Mouse (Mus musculus): Measurements from ENCODE around the gene Rex2. TPM values are rescaled to one million over a fixed set of nuclear protein-coding genes. Genes with fewer than 3 reads are reported as not detected.
"Not testable (repeated sequence)": the region's sequence is repeated elsewhere in the genome, so short reads cannot be mapped to it uniquely, and the experiment has no call there.

Gene Rex2
- not detected in 2 replicates for polyA plus RNA-seq (2015; fragmentation: Nextera tagmentation; extraction: Ambion mirVana)

- H3K27me3 ChIP-seq; H3K27ac ChIP-seq (replicated peaks); H3K9me3 ChIP-seq; ATAC-seq (replicated peaks); H3K9ac ChIP-seq (replicated peaks); H3K36me3 ChIP-seq; H3K4me2 ChIP-seq (replicated peaks); H3K4me3 ChIP-seq; H3K4me1 ChIP-seq: not testable (repeated sequence)
- no CpG with 5 or more reads among the region's 6 CpGs for WGBS
Observed at GRCm38 (mm10) chr4:147021550-147021949, at the start of gene Rex2. Gene Rex2, plus strand, starts transcription at chr4:147021850.

- H3K27ac ChIP-seq (replicated peaks); H3K27me3 ChIP-seq; H3K4me2 ChIP-seq (replicated peaks); H3K9ac ChIP-seq (replicated peaks); H3K4me3 ChIP-seq; H3K36me3 ChIP-seq; ATAC-seq (replicated peaks); H3K4me1 ChIP-seq; H3K9me3 ChIP-seq: not testable (repeated sequence)
- WGBS: 19% methylated on average over 2 of the region's 2 CpGs
Observed at GRCm38 (mm10) chr4:146976581-146976980, 45.1 kb upstream of the Rex2 start.

GRCm38 (mm10) chr4:147018400-147018799, 3.2 kb upstream of the Rex2 start:
- H3K27me3 ChIP-seq; H3K36me3 ChIP-seq; H3K9ac ChIP-seq (replicated peaks); H3K4me2 ChIP-seq (replicated peaks); H3K4me3 ChIP-seq; H3K4me1 ChIP-seq; H3K9me3 ChIP-seq; H3K27ac ChIP-seq (replicated peaks); ATAC-seq (replicated peaks): not testable (repeated sequence)
- WGBS: no CpG with 5 or more reads among the region's 1 CpGs

- not testable (repeated sequence) for H3K27me3 ChIP-seq; H3K4me2 ChIP-seq (replicated peaks); H3K9me3 ChIP-seq; ATAC-seq (replicated peaks); H3K36me3 ChIP-seq; H3K9ac ChIP-seq (replicated peaks); H3K27ac ChIP-seq (replicated peaks); H3K4me1 ChIP-seq; H3K4me3 ChIP-seq
- WGBS: 58% methylated on average over 1 of the region's 1 CpGs
Observed at GRCm38 (mm10) chr4:147026374-147026773, 4.7 kb downstream of the Rex2 start.

GRCm38 (mm10) chr4:147031308-147032036, 9.8 kb downstream of the Rex2 start:
- H3K9me3 ChIP-seq; H3K4me1 ChIP-seq; H3K4me3 ChIP-seq; H3K9ac ChIP-seq (replicated peaks); H3K27ac ChIP-seq (replicated peaks); H3K36me3 ChIP-seq; H3K27me3 ChIP-seq; H3K4me2 ChIP-seq (replicated peaks); ATAC-seq (replicated peaks): not testable (repeated sequence)
- 90% methylated on average over 1 of the region's 2 CpGs for WGBS

GRCm38 (mm10) chr4:147063768-147064167, 42.1 kb downstream of the Rex2 start:
- not testable (repeated sequence) for H3K9ac ChIP-seq (replicated peaks); H3K27me3 ChIP-seq; H3K4me1 ChIP-seq; H3K4me3 ChIP-seq; H3K9me3 ChIP-seq; ATAC-seq (replicated peaks); H3K36me3 ChIP-seq; H3K27ac ChIP-seq (replicated peaks); H3K4me2 ChIP-seq (replicated peaks)
- WGBS: 86% methylated on average over 3 of the region's 3 CpGs

GRCm38 (mm10) chr4:147065861-147066260, 44.2 kb downstream of the Rex2 start:
- not testable (repeated sequence) for H3K27ac ChIP-seq (replicated peaks); H3K27me3 ChIP-seq; H3K36me3 ChIP-seq; H3K4me1 ChIP-seq; H3K9ac ChIP-seq (replicated peaks); H3K4me3 ChIP-seq; H3K9me3 ChIP-seq; H3K4me2 ChIP-seq (replicated peaks); ATAC-seq (replicated peaks)
- 96% methylated on average over 3 of the region's 3 CpGs for WGBS

- not testable (repeated sequence) for H3K36me3 ChIP-seq; H3K27ac ChIP-seq (replicated peaks); ATAC-seq (replicated peaks); H3K27me3 ChIP-seq; H3K4me1 ChIP-seq; H3K9ac ChIP-seq (replicated peaks); H3K9me3 ChIP-seq; H3K4me3 ChIP-seq; H3K4me2 ChIP-seq (replicated peaks)
- WGBS: 92% methylated on average over 1 of the region's 1 CpGs
Observed at GRCm38 (mm10) chr4:147066380-147066779, 44.7 kb downstream of the Rex2 start.

GRCm38 (mm10) chr4:147095641-147096040, 74.0 kb downstream of the Rex2 start:
- not testable (repeated sequence) for H3K4me1 ChIP-seq; H3K9ac ChIP-seq (replicated peaks); ATAC-seq (replicated peaks); H3K27ac ChIP-seq (replicated peaks); H3K4me3 ChIP-seq; H3K36me3 ChIP-seq; H3K4me2 ChIP-seq (replicated peaks); H3K27me3 ChIP-seq
- H3K9me3 ChIP-seq: peaks cover 22% of the 10 kb centered on the region
- 59% methylated on average over 2 of the region's 2 CpGs for WGBS

- peak overlapping the region; percentile 50 for H3K4me2 ChIP-seq (replicated peaks)
- H3K27ac ChIP-seq (replicated peaks); H3K27me3 ChIP-seq; H3K9me3 ChIP-seq; H3K36me3 ChIP-seq; H3K4me1 ChIP-seq: not testable (repeated sequence)
- peak overlapping the region; percentile 51 for H3K4me3 ChIP-seq
- under 1% methylated on average over 91 of the region's 109 CpGs for WGBS
- peak; percentile 94 for ATAC-seq (replicated peaks)
- H3K9ac ChIP-seq (replicated peaks): peak overlapping the region; percentile 36; the same call in 1 of the 2 replicates
Observed at GRCm38 (mm10) chr4:147101666-147102626, 80.3 kb downstream of the Rex2 start.

- H3K27me3 ChIP-seq; H3K4me3 ChIP-seq; H3K4me2 ChIP-seq (replicated peaks); H3K36me3 ChIP-seq; H3K4me1 ChIP-seq; H3K27ac ChIP-seq (replicated peaks); H3K9me3 ChIP-seq; ATAC-seq (replicated peaks); H3K9ac ChIP-seq (replicated peaks): not testable (repeated sequence)
- WGBS: 57% methylated on average over 4 of the region's 4 CpGs
Observed at GRCm38 (mm10) chr4:147103814-147104213, 82.2 kb downstream of the Rex2 start.
